Mouse (Mus musculus) lung, postnatal 0 days (tissue): ENCODE measurements at regions not wholly inside any gene's neighbourhood (a gene's known extent, or its start where the extent isn't known, plus 50 kb on each side); places are given as distances from the start of the nearest gene placed in this dataset.

Experiments
- CTCF ChIP-seq: IDR thresholded peaks from 2 replicates; pipeline ENCODE4 v1.5.1; 2016; ENCODE audit warnings: antibody characterized with exemption, mild to moderate bottlenecking
- EP300 ChIP-seq: IDR thresholded peaks from 2 replicates; pipeline ENCODE4 v1.6.1; 2016; ENCODE audit warnings: antibody characterized with exemption, mild to moderate bottlenecking, control low read depth

GRCm38 (mm10) chr15:69575611-69576153, 3075.0 kb upstream of the Lrrc6 start:
- peak; percentile 17; the same call in 1 of the 2 replicates for TF ChIP-seq CTCF
- TF ChIP-seq EP300: no peak
